Mouse (Mus musculus): ENCODE measurements around the gene Ppp3ca.

DNA sequence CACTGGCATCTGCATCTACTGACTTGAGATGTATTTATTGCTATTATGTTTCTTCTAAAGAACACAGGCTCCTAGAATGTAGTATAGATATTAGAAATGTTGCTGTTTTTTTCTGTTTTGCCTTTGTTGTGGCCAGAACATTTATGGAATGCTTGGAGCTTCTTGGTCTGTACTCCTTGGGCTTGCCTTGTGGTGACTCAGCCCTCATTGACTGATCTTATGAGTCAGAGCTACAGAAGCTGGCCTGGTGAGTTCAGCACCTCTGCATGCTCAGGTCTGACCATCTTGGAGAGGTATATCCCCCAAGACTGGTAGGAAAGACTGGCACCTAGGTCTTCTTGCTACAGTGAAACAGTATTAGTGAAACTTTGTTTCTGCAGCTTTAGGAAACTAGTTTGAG is 52.6 kb downstream of the Ppp3ca start:
- no peak for TF ChIP-seq CTCF (IDR thresholded peaks at IDR 0.05; ENCODE audit: low read depth, low read length)
- TF ChIP-seq POLR2A (IDR thresholded peaks at IDR 0.05; ENCODE audit: borderline replicate concordance, low read depth, low read length), result no peak

Data from bone marrow macrophage, adult 2 months (primary cell).